Comparison of ENCODE assay signal across 27 mouse cellular contexts in genomic region chr14:121305316-121306064, GRCm38 (mm10).
"Had no signal": no experiment of that assay in that cellular context is flagged by ENCODE, and none has a peak within 500 bp of the region (broad histone marks: within the 10 kb centered on the region; RNA-seq: fewer than 3 reads in every experiment).

No protein-coding gene starts in this region.

- DNase-seq: gastrocnemius, adult 2 months; gastrocnemius, postnatal 10 days; gastrocnemius, postnatal 25 days; heart, adult 18-20 months; heart, postnatal 10 days; heart, postnatal 4 days; kidney, adult 18-20 months; kidney, adult 8-10 months; kidney, postnatal 10 days; kidney, postnatal 25 days; kidney, postnatal 4 days; layer of hippocampus, postnatal 36 days; left cerebral cortex, postnatal 4 days had no signal

- H3K4me3 ChIP-seq: gastrocnemius, adult 2 months; heart, embryonic 10.5 days; heart, embryonic 12.5 days; hindbrain, embryonic 10.5 days; hindbrain, embryonic 12.5 days; intestine, embryonic 15.5 days; layer of hippocampus, adult 2 months; limb, embryonic 13.5 days; limb, embryonic 15.5 days; liver, embryonic 12.5 days had no signal

- H3K27ac ChIP-seq: gastrocnemius, adult 2 months; heart, embryonic 10.5 days; hindbrain, embryonic 10.5 days; hindbrain, embryonic 12.5 days; hindbrain, embryonic 14.5 days; intestine, embryonic 15.5 days; layer of hippocampus, adult 2 months; limb, embryonic 13.5 days; limb, embryonic 15.5 days; liver, embryonic 12.5 days; liver, embryonic 14.5 days had no signal

- H3K9ac ChIP-seq: heart, embryonic 12.5 days; hindbrain, embryonic 12.5 days; hindbrain, embryonic 14.5 days; intestine, embryonic 15.5 days; limb, embryonic 13.5 days; limb, embryonic 15.5 days; liver, embryonic 12.5 days; liver, embryonic 14.5 days had no signal

- H3K27me3 ChIP-seq: heart, embryonic 12.5 days; hindbrain, embryonic 12.5 days; intestine, embryonic 15.5 days; limb, embryonic 13.5 days; limb, embryonic 15.5 days; liver, embryonic 12.5 days had no signal

- H3K4me2 ChIP-seq: heart, embryonic 12.5 days; hindbrain, embryonic 12.5 days; hindbrain, embryonic 14.5 days; intestine, embryonic 15.5 days; limb, embryonic 13.5 days; limb, embryonic 15.5 days; liver, embryonic 12.5 days had no signal

- H3K9me3 ChIP-seq: heart, embryonic 10.5 days; heart, embryonic 12.5 days; hindbrain, embryonic 10.5 days; hindbrain, embryonic 12.5 days; intestine, embryonic 15.5 days; limb, embryonic 13.5 days; limb, embryonic 15.5 days; liver, embryonic 12.5 days had no signal

- ATAC-seq: hindbrain, embryonic 16.5 days; inflammation-experienced regulatory T-cells, adult 6 months; intestine, postnatal 0 days had no signal
